Mouse (Mus musculus) frontal cortex, adult 2 months (tissue): ENCODE results near the gene Il17f. TPM values are rescaled to one million over a fixed set of nuclear protein-coding genes. Genes with fewer than 3 reads are reported as not detected.
A peak's percentile ranks its signal among the peaks of the same experiment; 100 is the strongest.
"Not testable (repeated sequence)": the region's sequence is repeated elsewhere in the genome, so short reads cannot be mapped to it uniquely, and the experiment has no call there.

Experiments used
- DNase-seq, 2 experiments: peaks; one replicate each; pipeline ENCODE4 v3.0.0; 2022; ENCODE audit warnings: low spot score in 1 of 2; ENCODE audit errors: extremely low spot score in 1 of 2
- polyA plus RNA-seq: library from polyadenylated mRNA; depleted of rRNA; stranded (reverse); fragments of >200 nt; gene quantifications from 2 replicates; pipeline ENCODE4 v1.2.3, GENCODE M21; 2012; rRNA removed

The Il17f gene
- polyA plus RNA-seq, 1 experiment: not detected

- DNase-seq: peak in 1 of 2 experiments; percentile 10
These were observed 2.0 kb downstream of the Il17f start for GRCm38 (mm10) chr1:20788419-20788818.

DNA sequence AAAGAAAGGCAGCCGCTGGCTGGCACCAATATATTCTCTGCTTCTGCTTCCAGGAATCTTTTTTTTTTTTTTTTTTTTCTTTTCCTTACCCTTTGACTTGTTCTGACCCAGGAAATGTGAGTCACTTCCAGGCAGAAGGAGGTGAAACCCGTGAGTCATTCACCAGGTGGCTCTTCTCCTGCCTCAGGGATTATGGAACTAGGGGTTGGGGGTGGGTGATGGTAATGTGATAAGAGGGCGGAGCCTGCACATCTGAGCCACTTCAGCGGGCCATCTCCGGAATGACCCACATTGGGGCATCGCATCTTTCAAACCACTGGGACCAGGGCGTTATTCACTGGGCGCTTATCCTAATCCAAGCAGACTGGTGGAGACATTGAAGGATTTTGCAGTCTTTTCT is 3.4 kb downstream of the Il17f start:
- no peak for DNase-seq

- no peak for DNase-seq
These were observed 12.1 kb downstream of the Il17f start for GRCm38 (mm10) chr1:20778366-20778765.

DNA sequence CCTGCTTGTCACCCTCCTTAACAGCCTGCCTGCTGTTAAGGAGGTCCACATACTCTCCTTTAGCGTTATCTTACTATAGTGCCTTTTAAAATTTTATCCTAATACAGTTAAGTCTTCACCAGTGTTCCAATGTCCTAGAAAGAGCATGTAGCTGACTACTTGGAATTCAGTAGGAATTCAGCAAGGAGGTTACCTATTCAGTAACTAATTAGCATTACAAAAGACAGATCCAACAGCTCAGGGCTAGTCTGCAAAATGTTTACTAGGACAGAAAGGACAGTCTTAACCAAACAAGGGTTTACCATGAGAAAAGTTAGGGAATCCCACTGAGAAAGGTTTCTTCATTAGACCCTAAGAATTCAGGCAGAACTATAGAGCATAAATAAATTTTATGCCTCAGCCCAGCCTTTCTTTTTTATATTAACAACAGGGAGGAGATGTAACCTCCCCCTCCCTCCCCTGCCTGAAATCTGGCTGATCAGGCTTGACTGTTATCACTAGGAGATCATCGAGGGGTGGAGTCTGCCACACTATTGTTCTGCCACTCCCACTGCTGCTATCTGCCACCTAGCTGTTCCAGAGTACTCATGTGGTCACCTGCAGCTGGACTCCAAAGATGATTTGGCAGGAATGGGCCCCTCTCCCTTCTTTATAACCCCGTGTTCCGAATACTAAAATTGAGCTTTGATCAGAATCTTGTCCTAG is 16.2 kb downstream of the Il17f start:
- DNase-seq: not testable (repeated sequence)

GRCm38 (mm10) chr1:20766526-20766925 is 23.9 kb downstream of the Il17f start:
- DNase-seq: no peak

DNA sequence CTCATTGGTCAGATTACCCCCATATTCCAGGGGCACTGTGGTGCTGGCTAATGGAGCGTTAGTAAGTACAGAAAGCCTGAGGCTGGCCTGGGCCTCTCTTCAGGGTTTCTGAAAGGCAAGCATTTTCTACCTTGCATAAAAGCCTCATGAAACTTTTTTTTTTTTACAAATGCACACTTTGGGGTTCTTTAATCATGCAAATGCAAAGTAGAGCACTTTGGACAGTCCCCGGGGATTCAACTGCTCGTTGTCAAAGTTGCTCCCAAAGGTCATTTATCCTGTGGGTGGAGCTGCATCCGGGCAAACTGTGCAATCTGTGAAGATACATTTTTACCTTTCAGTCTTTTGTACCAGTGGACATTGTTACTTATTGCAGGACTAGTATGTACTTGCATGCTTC is 29.0 kb downstream of the Il17f start:
- DNase-seq: no peak

- DNase-seq: no peak
These were observed 30.1 kb downstream of the Il17f start for GRCm38 (mm10) chr1:20760331-20760730.

- peak; percentile 41 to 70 for DNase-seq
These were observed 30.6 kb downstream of the Il17f start for GRCm38 (mm10) chr1:20759799-20760198.

DNA sequence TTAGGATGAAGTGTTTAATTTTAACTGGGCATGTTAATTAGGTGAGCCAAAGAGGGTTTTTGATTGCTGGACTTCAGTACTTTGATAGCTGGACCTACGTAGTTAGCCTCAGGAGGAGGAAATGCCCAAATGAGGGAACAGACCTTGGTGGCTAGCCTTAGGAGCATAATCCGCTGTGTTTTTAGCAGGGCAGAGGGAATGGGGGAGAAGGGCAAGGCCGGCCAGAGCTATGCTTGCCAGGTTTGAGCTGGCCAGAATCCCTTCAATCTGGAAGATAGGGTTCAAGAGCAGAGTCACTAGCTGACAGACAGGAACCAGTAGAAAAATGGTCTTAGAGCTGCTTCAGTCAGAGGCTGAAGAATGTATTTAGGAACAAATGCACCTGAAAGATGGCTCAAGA is 32.8 kb downstream of the Il17f start:
- no peak for DNase-seq

DNA sequence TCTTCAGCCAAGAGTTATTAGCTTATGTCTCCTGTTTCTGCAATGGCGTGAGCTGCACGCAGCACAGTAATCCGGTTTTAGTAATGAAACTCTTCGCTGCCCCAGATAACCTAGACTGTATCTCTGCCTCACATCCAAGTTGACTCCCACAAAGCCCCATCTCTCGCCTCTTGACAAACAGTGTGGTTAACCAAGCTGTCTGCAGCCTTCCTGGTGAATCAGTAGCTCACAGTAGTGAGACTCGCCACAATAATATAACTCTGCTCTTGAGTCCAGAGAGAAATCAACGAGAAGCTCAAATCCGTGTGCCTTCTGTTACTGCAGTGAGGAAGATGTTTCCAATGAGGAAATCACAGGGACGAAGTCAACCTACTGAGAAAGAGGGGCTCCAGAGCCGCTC is 36.0 kb downstream of the Il17f start:
- DNase-seq: no peak

- no peak for DNase-seq
These were observed 49.9 kb downstream of the Il17f start for GRCm38 (mm10) chr1:20740496-20740998.

- DNase-seq: peak in 1 of 2 experiments; percentile 9
These were observed 51.9 kb downstream of the Il17f start for GRCm38 (mm10) chr1:20738483-20738882.

DNA sequence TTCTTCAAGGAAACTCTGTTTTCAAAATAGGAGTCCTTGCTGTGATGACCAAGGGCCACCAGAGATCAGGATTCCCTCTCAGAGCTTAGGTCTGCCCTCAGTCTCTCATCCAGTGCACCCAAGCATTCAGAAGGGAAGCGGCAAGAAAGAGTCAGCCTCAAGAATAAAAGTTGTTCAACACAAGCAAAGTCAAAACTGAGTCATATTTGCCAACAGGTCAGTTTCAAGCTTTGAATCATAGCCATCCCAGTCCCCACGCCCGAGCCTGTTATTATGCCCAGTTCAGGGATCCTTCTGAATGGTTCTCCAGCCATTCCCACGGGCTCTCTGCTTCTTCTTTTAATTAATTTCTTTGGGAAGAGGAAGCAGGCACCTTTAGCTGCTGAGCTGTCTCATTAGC is 53.8 kb downstream of the Il17f start:
- DNase-seq: no peak

- DNase-seq: no peak
These were observed 59.5 kb downstream of the Il17f start, which contains the start of gene Il17a for GRCm38 (mm10) chr1:20730903-20731302. Gene Il17a (plus strand): TSS chr1:20730905.

Other genes starting within 250 kb of the Il17f start
- gene Pkhd1, start 172.6 kb downstream of the Il17f start, polyA plus RNA-seq: under 0.01 and 0.02 TPM in 2 replicates
- gene Il17a, start 59.7 kb downstream of the Il17f start, polyA plus RNA-seq: not detected in 2 replicates
- gene Mcm3, start 29.7 kb upstream of the Il17f start, polyA plus RNA-seq: 2.1 and 3.3 TPM in 2 replicates
- gene Paqr8, start 100.0 kb upstream of the Il17f start, polyA plus RNA-seq: 68.9 and 69.5 TPM in 2 replicates
- gene Efhc1, start 161.0 kb upstream of the Il17f start, polyA plus RNA-seq: 1.7 and 1.8 TPM in 2 replicates